Mouse (Mus musculus): ENCODE results near the gene Zfr2.
A peak's percentile ranks its signal among the peaks of the same experiment; 100 is the strongest.

The Zfr2 gene

GRCm38 (mm10) chr10:81232580-81233225 is at the start of gene Zfr2:
Gene Zfr2, plus strand, starts transcription at chr10:81233155.
- peak; percentile 55 for DNase-seq (ENCODE audit: low spot score)

- no peak for DNase-seq (ENCODE audit: low spot score)
These were observed 49.1 kb upstream of the Zfr2 start, which contains the start of gene 4930442H23Rik for GRCm38 (mm10) chr10:81183805-81184204. Gene 4930442H23Rik, minus strand, starts transcription at chr10:81183849.

- DNase-seq (ENCODE audit: low spot score), result no peak
These were observed 48.2 kb upstream of the Zfr2 start for GRCm38 (mm10) chr10:81184765-81185164.

- no peak for DNase-seq (ENCODE audit: low spot score)
These were observed 45.8 kb upstream of the Zfr2 start for GRCm38 (mm10) chr10:81187161-81187560.

- DNase-seq (ENCODE audit: low spot score), result no peak
These were observed 43.1 kb upstream of the Zfr2 start for GRCm38 (mm10) chr10:81189821-81190220.

- DNase-seq (ENCODE audit: low spot score), result no peak
These were observed 42.6 kb upstream of the Zfr2 start for GRCm38 (mm10) chr10:81190236-81190911.

- no peak for DNase-seq (ENCODE audit: low spot score)
These were observed 42.0 kb upstream of the Zfr2 start for GRCm38 (mm10) chr10:81190912-81191321.

- DNase-seq (ENCODE audit: low spot score), result no peak
These were observed 41.5 kb upstream of the Zfr2 start for GRCm38 (mm10) chr10:81191342-81191982.

- no peak for DNase-seq (ENCODE audit: low spot score)
These were observed 40.5 kb upstream of the Zfr2 start for GRCm38 (mm10) chr10:81192270-81192967.

GRCm38 (mm10) chr10:81192968-81193501 is 39.9 kb upstream of the Zfr2 start:
- no peak for DNase-seq (ENCODE audit: low spot score)

- DNase-seq (ENCODE audit: low spot score), result no peak
These were observed 38.8 kb upstream of the Zfr2 start for GRCm38 (mm10) chr10:81193991-81194774.

GRCm38 (mm10) chr10:81195300-81195699 is 37.7 kb upstream of the Zfr2 start:
- no peak for DNase-seq (ENCODE audit: low spot score)

GRCm38 (mm10) chr10:81196470-81197065 is 36.4 kb upstream of the Zfr2 start:
- DNase-seq (ENCODE audit: low spot score), result no peak

GRCm38 (mm10) chr10:81197305-81197704 is 35.6 kb upstream of the Zfr2 start:
- DNase-seq (ENCODE audit: low spot score), result no peak

- DNase-seq (ENCODE audit: low spot score), result no peak
These were observed 34.7 kb upstream of the Zfr2 start for GRCm38 (mm10) chr10:81198230-81198629.

GRCm38 (mm10) chr10:81198990-81199389 is 34.0 kb upstream of the Zfr2 start:
- DNase-seq (ENCODE audit: low spot score), result no peak

- DNase-seq (ENCODE audit: low spot score), result no peak
These were observed 32.8 kb upstream of the Zfr2 start for GRCm38 (mm10) chr10:81200141-81200540.

- no peak for DNase-seq (ENCODE audit: low spot score)
These were observed 32.2 kb upstream of the Zfr2 start for GRCm38 (mm10) chr10:81200605-81201287.

GRCm38 (mm10) chr10:81201807-81202758 is 30.9 kb upstream of the Zfr2 start, which contains the start of gene Nmrk2:
Gene Nmrk2, minus strand, starts transcription at chr10:81202051.
- no peak for DNase-seq (ENCODE audit: low spot score)
